Mouse (Mus musculus) small intestine, adult 2 months (tissue): ENCODE data around the gene Cwf19l1. TPM values are rescaled to one million over a fixed set of nuclear protein-coding genes. Genes with fewer than 3 reads are reported as not detected.

Experiments
- H3K27ac ChIP-seq: fragments of 200-500 bp; 2 replicates; pipeline ENCODE4 v1.5.1; 2012; ENCODE audit warnings: low read depth, low read length, control low read depth, inconsistent platforms; ENCODE audit not compliant: insufficient read depth
- H3K27me3 ChIP-seq: fragments of 200-500 bp; 2 replicates; pipeline ENCODE4 v1.6.1; 2012; ENCODE audit warnings: mild to moderate bottlenecking, moderate library complexity, low read length, inconsistent platforms; ENCODE audit not compliant: control insufficient read depth, insufficient read depth
- H3K36me3 ChIP-seq: fragments of 200-500 bp; 2 replicates; pipeline ENCODE4 v1.6.1; 2012; ENCODE audit warnings: mild to moderate bottlenecking, low read length, control low read depth, inconsistent platforms; ENCODE audit not compliant: control insufficient read depth, insufficient read depth
- H3K4me1 ChIP-seq: fragments of 200-500 bp; 2 replicates; pipeline ENCODE4 v1.6.1; 2012; ENCODE audit warnings: low read length, inconsistent platforms, mixed read lengths; ENCODE audit not compliant: control insufficient read depth, insufficient read depth, insufficient read length
- H3K4me3 ChIP-seq: fragments of 200-500 bp; 2 replicates; pipeline ENCODE4 v1.5.1; 2012; ENCODE audit warnings: low read depth, mild to moderate bottlenecking, control low read depth, inconsistent platforms, low read length, moderate library complexity
- CTCF ChIP-seq: fragments of 200-500 bp; IDR thresholded peaks from 2 replicates; pipeline ENCODE4 v1.5.1; 2012; ENCODE audit warnings: low read depth, mild to moderate bottlenecking, control low read depth, inconsistent platforms, low read length, moderate library complexity, mixed read lengths; ENCODE audit not compliant: insufficient replicate concordance, insufficient read length; ENCODE audit errors: extremely low read depth
- POLR2A ChIP-seq: fragments of 200-500 bp; IDR thresholded peaks from 2 replicates; pipeline ENCODE4 v1.6.1; 2012; ENCODE audit warnings: low read depth, mild to moderate bottlenecking, control low read depth, inconsistent platforms, low read length, moderate library complexity
- WGBS: fragments of 180-500 bp; shearing (Covaris S2); methylation state at CpG from one replicate; pipeline ENCODE4 v1.1.7; 2018; 5-methylcytosine and 5-hydroxymethylcytosine counted together
- polyA plus RNA-seq: library from polyadenylated mRNA; depleted of rRNA; stranded (reverse); fragments of >200 nt; gene quantifications from 2 replicates; pipeline ENCODE4 v1.2.3, GENCODE M21; 2012; rRNA removed

The Cwf19l1 gene
- polyA plus RNA-seq, 1 experiment, result 1.7 TPM

GRCm38 (mm10) chr19:44060226-44060625 lies 75.5 kb downstream of the Cwf19l1 start:
- H3K27ac ChIP-seq, result no peak overlapping the region
- 84% methylated on average over 3 of the region's 3 CpGs for WGBS
- TF ChIP-seq POLR2A, result no peak
- no peak for TF ChIP-seq CTCF
- H3K36me3 ChIP-seq, result peaks cover 37% of the 10 kb centered on the region
- no peak overlapping the region for H3K4me3 ChIP-seq
- H3K4me1 ChIP-seq, result peaks cover 6% of the 10 kb centered on the region; the same call in 1 of the 2 replicates
- no peaks in the 10 kb centered on the region for H3K27me3 ChIP-seq

Other genes starting within 250 kb of the Cwf19l1 start
- gene Dnmbp, start 195.7 kb downstream of the Cwf19l1 start, polyA plus RNA-seq, result 19.4 and 53.4 TPM in 2 replicates
- gene Cpn1, start 149.3 kb downstream of the Cwf19l1 start, polyA plus RNA-seq, result 0.96 and 11.3 TPM in 2 replicates
- 0.37 and 0.71 TPM in 2 replicates for gene Cyp2c23, start 106.7 kb downstream of the Cwf19l1 start, polyA plus RNA-seq
- 4.1 and 10.9 TPM in 2 replicates for gene Erlin1, start 66.1 kb downstream of the Cwf19l1 start, polyA plus RNA-seq
- 5.1 and 12.4 TPM in 2 replicates for gene Chuk, start 28.4 kb downstream of the Cwf19l1 start, polyA plus RNA-seq
- gene Bloc1s2, start 10.6 kb upstream of the Cwf19l1 start, polyA plus RNA-seq, result 5.1 and 13.0 TPM in 2 replicates
- 0.10 TPM in 1 of 2 replicates, not detected in the other for gene Pkd2l1, start 56.6 kb upstream of the Cwf19l1 start, polyA plus RNA-seq
- not detected in 2 replicates for gene Scd3, start 67.4 kb upstream of the Cwf19l1 start, polyA plus RNA-seq
- gene Scd2, start 157.8 kb upstream of the Cwf19l1 start, polyA plus RNA-seq, result 20.5 and 23.6 TPM in 2 replicates
- gene Scd4, start 197.2 kb upstream of the Cwf19l1 start, polyA plus RNA-seq, result 0.08 and 0.22 TPM in 2 replicates